Mouse (Mus musculus): ENCODE measurements at regions not wholly inside any gene's neighbourhood (a gene's known extent, or its start where the extent isn't known, plus 50 kb on each side); places are given as distances from the start of the nearest gene placed in this dataset.

DNA sequence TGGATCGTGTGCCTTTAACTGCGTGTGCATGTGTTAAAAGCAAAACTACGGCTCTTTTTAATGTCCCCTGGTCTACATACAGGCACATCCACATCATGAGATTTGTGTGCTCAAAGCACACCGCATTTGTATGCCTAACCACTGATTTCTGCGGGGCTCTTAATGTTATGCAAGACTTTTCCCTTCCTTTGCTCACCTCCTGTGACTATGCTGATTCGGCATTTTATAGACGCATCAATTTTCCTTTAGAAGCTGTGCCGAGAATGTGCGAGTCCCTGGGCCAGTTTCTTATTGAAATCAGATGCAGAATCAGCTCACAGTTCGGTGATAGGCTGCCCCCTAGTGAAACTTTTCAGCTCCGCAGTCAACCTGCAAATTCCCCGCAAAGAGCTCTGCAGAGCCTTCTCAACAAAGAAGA is 124.1 kb upstream of the Tank start:
- peak; percentile 97 for DNase-seq (ENCODE audit: extremely low spot score, low read depth, low spot score)

GRCm38 (mm10) chr2:61453490-61454281 is 124.7 kb upstream of the Tank start:
- DNase-seq (ENCODE audit: extremely low spot score, low read depth, low spot score) = peak; percentile 47

DNA sequence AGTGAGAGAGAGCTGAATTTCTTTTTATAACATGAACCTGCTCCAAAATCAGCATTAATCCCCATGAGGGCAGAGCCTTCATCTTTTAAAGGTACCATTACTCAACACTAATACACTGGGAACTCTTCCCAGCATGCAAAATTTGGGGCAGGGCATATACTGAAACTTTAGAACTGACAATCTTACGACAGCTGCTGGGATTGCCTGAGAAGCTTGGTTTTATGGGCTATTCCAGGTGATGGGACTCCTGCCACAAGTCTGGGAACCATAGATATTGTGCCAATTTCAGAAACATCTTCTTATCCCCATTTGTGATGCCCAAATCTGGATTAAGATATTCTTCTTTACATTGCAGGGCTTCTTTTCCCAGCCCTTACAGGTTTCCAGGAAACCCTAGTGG is 125.8 kb upstream of the Tank start:
- no peak for DNase-seq (ENCODE audit: extremely low spot score, low read depth, low spot score)

DNA sequence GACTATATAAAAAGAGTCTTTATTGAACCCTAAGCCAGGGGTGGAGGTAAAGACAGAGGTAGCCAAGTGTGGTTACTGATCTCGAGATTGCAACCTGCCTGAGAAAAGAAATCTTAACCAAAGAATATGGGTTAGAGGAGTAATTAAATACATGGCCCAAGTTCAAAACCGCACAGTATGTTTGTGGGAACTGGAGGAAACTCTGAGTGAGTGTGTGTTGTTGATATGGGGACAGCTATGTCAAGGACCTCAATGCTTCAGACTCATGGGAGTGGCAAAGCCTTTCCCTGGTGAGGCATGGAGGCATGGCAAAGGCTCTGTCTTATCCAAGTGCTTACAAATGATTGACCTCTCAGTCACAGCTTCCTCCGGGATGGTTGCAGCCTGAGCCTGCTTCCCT is 127.7 kb upstream of the Tank start:
- no peak for DNase-seq (ENCODE audit: extremely low spot score, low read depth, low spot score)

- DNase-seq (ENCODE audit: extremely low spot score, low read depth, low spot score) = no peak
Observed at GRCm38 (mm10) chr2:61436591-61436990, 141.8 kb upstream of the Tank start.

DNA sequence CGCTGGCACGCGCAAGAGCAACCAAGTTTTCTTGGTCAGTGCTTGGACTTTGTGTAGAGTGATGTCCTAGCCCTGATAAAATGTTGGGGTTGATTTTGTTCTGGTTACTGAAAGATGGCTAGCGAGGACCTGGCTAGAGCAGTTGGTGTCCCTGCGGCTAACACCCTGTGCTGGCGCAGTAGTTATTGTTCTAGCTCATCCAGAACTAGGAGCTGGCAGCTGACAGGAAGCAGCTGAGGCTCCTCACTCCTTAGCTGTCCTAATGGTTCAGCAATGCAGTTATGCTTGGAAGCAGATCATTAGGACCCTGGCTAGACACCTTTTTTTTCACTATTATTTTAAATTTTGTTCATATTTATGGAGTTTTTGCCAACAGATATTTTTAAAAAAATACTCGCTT is 170.5 kb upstream of the Tank start:
- no peak for DNase-seq (ENCODE audit: extremely low spot score, low read depth, low spot score)

GRCm38 (mm10) chr2:61406104-61406751 is 172.2 kb upstream of the Tank start:
- no peak for DNase-seq (ENCODE audit: extremely low spot score, low read depth, low spot score)

GRCm38 (mm10) chr2:61405261-61405660 is 173.1 kb upstream of the Tank start:
- no peak for DNase-seq (ENCODE audit: extremely low spot score, low read depth, low spot score)

GRCm38 (mm10) chr2:61402588-61403487 is 175.5 kb upstream of the Tank start:
- DNase-seq (ENCODE audit: extremely low spot score, low read depth, low spot score) = peak; percentile 10

DNA sequence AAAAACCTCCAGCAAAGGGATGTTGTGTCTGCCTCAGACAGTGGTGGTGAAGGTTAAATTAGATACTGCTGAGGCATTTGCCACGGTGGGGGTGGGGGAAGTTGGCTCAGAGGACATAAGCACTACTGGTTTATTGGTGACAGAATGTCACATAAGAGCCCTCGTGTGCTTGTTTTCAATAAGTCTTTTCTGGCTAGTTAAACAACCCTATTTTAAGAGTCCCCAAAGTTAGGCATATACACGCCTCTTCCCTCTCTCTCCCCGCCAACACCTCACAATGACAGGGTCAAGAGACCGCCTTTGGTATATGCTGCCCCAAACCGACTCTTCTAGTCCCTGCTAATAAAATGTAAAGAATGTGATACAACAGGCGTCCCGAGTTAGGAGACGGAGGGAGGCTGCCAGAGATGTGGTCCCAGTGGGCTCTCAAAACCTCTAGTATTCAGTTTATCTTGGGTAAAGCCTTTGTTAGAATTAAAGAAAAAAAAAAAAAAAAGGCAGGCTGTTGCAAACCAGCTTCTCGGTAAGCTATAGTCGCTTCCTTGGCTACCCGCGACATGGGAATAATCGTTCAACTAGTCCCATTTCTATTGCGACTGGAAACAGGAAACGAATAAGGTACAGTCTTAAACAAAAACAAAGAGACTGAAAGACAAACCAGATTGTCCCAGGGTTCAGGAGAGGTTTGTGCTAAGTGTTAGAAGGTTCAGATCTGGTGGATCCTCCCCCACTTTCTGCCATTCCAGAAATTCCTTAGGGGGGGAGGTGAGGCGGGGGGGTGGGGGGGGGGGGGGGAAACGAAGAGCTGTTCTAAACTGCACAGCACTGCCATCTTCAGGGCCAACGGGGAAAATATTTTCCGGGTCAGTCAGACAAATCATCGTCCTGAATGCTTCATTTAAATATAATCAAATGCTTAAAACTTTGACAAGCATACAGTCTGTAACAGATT is 176.5 kb upstream of the Tank start:
- DNase-seq (ENCODE audit: extremely low spot score, low read depth, low spot score) = peak; percentile 75

- no peak for DNase-seq (ENCODE audit: extremely low spot score, low read depth, low spot score)
Observed at GRCm38 (mm10) chr2:61398633-61399032, 179.8 kb upstream of the Tank start.

GRCm38 (mm10) chr2:61389622-61390021 is 188.8 kb upstream of the Tank start:
- DNase-seq (ENCODE audit: extremely low spot score, low read depth, low spot score) = no peak

GRCm38 (mm10) chr2:61389207-61389606 is 189.2 kb upstream of the Tank start:
- DNase-seq (ENCODE audit: extremely low spot score, low read depth, low spot score) = no peak

- no peak for DNase-seq (ENCODE audit: extremely low spot score, low read depth, low spot score)
Observed at GRCm38 (mm10) chr2:61387561-61387960, 190.8 kb upstream of the Tank start.

DNA sequence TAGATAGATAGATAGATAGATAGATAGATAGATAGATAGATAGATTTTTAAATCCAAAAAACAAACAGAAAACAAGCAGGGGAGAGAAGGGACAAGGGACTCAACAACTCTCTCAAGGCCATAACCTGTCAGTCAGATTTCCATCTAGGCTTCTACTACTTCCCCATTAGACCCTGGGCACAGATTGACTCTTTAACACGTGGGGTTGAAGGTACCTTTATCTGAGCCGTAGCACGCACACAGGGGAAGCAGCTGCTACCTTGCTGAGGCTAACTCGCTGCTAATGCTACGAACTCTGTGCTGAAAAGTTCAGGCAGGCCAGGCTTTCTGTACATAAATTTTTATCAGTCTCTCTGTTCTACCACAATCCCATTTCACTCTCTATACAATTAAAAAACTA is 191.4 kb upstream of the Tank start:
- no peak for DNase-seq (ENCODE audit: extremely low spot score, low read depth, low spot score)

- DNase-seq (ENCODE audit: extremely low spot score, low read depth, low spot score) = no peak
Observed at GRCm38 (mm10) chr2:61384467-61384866, 193.9 kb upstream of the Tank start.

DNA sequence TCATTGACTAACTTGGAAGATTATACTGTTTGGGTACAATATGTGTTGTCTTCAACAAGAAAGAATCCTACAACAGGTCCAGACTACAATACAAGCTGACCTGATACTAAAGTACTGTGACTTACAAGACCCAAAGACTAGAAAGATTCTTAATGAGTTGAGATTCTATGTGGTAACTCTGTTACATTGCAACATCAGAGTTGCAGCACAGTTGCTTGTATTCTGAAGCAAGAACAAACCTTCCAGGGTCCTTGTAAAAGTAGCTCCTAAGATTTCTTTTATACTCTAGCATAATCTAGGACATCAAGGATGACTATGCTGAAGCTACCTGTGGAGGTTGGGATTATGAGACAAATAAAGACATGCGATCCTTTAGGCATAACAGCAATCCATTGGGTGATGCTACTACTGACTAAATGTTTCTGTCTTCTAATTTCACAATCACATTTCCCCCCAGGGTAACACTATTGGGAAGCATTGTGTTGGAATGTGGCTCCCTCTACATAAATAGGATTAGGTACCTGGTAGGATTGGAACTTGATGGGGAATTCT is 194.6 kb upstream of the Tank start:
- DNase-seq (ENCODE audit: extremely low spot score, low read depth, low spot score) = no peak

DNA sequence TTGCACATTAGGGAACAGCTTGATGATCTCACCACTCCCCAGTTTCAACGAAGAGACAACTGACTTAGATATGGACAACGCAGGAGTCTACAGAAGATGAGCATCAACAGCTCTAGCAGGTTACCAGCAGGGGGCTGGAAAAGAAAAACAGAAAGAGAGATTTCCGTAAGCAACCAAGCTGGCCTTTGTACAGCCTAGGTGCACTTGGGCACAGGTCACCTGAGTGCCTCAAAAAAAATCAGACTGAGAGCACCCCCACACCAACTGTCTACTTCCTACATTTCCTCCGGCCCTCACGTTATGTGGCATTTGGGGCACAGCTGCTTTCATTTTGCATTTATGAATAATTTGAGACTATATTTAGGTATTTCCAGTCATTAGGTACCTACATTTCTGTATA is 199.3 kb upstream of the Tank start:
- no peak for DNase-seq (ENCODE audit: extremely low spot score, low read depth, low spot score)

DNA sequence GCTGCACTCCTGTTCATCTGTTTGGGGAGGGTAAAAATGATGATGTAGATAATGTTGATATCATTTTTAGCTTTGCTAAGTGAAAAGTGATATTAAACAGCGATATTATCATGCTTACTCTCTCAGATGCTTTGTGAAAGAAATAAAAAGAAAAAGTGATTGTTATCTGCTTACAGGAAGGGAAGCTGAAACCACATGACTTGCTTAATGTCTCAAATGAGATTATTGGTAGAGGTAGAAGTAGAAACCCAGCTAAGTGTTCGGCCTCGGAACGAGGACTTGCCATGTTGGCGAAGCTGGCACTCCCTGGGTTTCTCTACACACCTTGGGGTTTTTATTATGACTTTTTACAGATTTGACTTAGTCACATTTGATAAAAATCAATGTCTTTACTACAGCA is 200.1 kb upstream of the Tank start:
- DNase-seq (ENCODE audit: extremely low spot score, low read depth, low spot score) = no peak

DNA sequence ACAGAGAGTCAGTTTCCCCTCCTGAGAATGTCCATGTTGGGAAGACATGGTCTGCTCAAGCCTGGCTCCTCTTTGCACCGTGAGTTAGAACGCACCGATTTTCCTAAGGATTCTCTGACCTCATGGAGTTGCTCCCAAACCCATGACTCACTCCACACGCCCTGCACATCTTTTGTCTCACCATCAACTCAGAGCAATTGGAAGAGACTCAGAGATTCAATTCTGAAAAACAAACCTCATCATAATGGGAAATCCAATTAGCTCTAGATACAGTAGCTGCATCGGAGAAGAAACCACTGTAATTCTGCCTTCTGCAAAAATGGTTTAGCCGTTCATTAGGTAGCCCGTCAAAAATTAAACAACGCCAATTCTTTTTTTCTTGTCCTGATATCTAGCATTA is 200.6 kb upstream of the Tank start:
- no peak for DNase-seq (ENCODE audit: extremely low spot score, low read depth, low spot score)
